8 mouse cellular contexts compared by ENCODE assay signal in genomic region chr11:69369215-69369989, GRCm38 (mm10). TPM values are rescaled to one million over a fixed set of nuclear protein-coding genes. Genes with fewer than 3 reads are reported as not detected.
DNase-seq lines count a peak whose midpoint lies in the region; ATAC-seq and TF ChIP-seq lines count a peak whose summit lies in the region.

TSS of gene Chd3 (minus strand) at chr11:69369406.

- H3K27me3 ChIP-seq in kidney, postnatal 0 days (ENCODE audit: insufficient read depth, low read length), result no peaks in the 10 kb centered on the region
- no peaks in the 10 kb centered on the region for H3K27me3 ChIP-seq in forebrain, embryonic 14.5 days (replicated peaks; ENCODE audit: control insufficient read depth, insufficient read depth, low read length)
- H3K27me3 ChIP-seq in lung, embryonic 16.5 days (ENCODE audit: control insufficient read depth, insufficient read depth, low read depth, low read length), result no peaks in the 10 kb centered on the region
- no peaks in the 10 kb centered on the region for H3K27me3 ChIP-seq in stomach, embryonic 15.5 days (replicated peaks)

- peaks cover 33% of the 10 kb centered on the region for H3K4me1 ChIP-seq in kidney, postnatal 0 days (replicated peaks; ENCODE audit: insufficient read depth, low read length)
- H3K4me1 ChIP-seq in forebrain, embryonic 14.5 days (ENCODE audit: control insufficient read depth, insufficient read depth, low read length), result peaks cover 41% of the 10 kb centered on the region
- peaks cover 45% of the 10 kb centered on the region for H3K4me1 ChIP-seq in lung, embryonic 16.5 days (replicated peaks; ENCODE audit: control insufficient read depth, insufficient read depth, low read length)
- H3K4me1 ChIP-seq in stomach, embryonic 15.5 days, result peaks cover 46% of the 10 kb centered on the region

- peak within 1 kb of the TSS; percentile 99 for H3K4me3 ChIP-seq in kidney, postnatal 0 days (replicated peaks; ENCODE audit: low read depth, low read length)
- peak within 1 kb of the TSS; percentile 97 for H3K4me3 ChIP-seq in forebrain, embryonic 14.5 days (ENCODE audit: low read depth, low read length)
- peak within 1 kb of the TSS; percentile 90 for H3K4me3 ChIP-seq in lung, embryonic 16.5 days (ENCODE audit: low read length)
- peak within 1 kb of the TSS; percentile 85 for H3K4me3 ChIP-seq in stomach, embryonic 15.5 days (replicated peaks)

- under 1% methylated on average over 17 of the region's 34 CpGs for WGBS in kidney, postnatal 0 days
- 2% methylated on average over 16 of the region's 34 CpGs for WGBS in forebrain, embryonic 14.5 days
- 1% methylated on average over 11 of the region's 34 CpGs for WGBS in lung, embryonic 16.5 days
- WGBS in stomach, embryonic 15.5 days, result 1% methylated on average over 19 of the region's 34 CpGs

- no peak for ATAC-seq in kidney, postnatal 0 days (replicated peaks; ENCODE audit: low FRiP score, low read depth)
- no peak for ATAC-seq in activated CD4-positive, CD25-positive, alpha-beta regulatory T cell, adult 4 months
- no peak for ATAC-seq in forebrain, embryonic 14.5 days
- ATAC-seq in inflammation-experienced regulatory T-cells, adult 6 months, result no peak
- no peak for ATAC-seq in lung, embryonic 16.5 days (ENCODE audit: low read depth)
- no peak for ATAC-seq in stomach, embryonic 15.5 days (ENCODE audit: insufficient read depth, low FRiP score, low read depth)

- no peak for TF ChIP-seq CTCF in kidney, postnatal 0 days (IDR thresholded peaks at IDR 0.05; ENCODE audit: low read depth)

- peak within 1 kb of the TSS; percentile 100 for H3K27ac ChIP-seq in kidney, postnatal 0 days
- peak within 1 kb of the TSS; percentile 100 for H3K27ac ChIP-seq in forebrain, embryonic 14.5 days (ENCODE audit: low read depth, low read length)
- peak within 1 kb of the TSS; percentile 100 for H3K27ac ChIP-seq in lung, embryonic 16.5 days (ENCODE audit: low read length)
- peak within 1 kb of the TSS; percentile 99 for H3K27ac ChIP-seq in stomach, embryonic 15.5 days

- H3K9me3 ChIP-seq in kidney, postnatal 0 days (replicated peaks; ENCODE audit: low read length), result no peaks in the 10 kb centered on the region
- no peaks in the 10 kb centered on the region for H3K9me3 ChIP-seq in forebrain, embryonic 14.5 days (replicated peaks; ENCODE audit: control insufficient read depth, low read length)
- H3K9me3 ChIP-seq in lung, embryonic 16.5 days (ENCODE audit: control insufficient read depth, low read length), result no peaks in the 10 kb centered on the region
- no peaks in the 10 kb centered on the region for H3K9me3 ChIP-seq in stomach, embryonic 15.5 days

- H3K9ac ChIP-seq in kidney, postnatal 0 days (ENCODE audit: low read depth, low read length), result peak within 1 kb of the TSS; percentile 100
- peak within 1 kb of the TSS; percentile 100 for H3K9ac ChIP-seq in forebrain, embryonic 14.5 days (ENCODE audit: low read length)
- H3K9ac ChIP-seq in lung, embryonic 16.5 days (ENCODE audit: low read length), result peak within 1 kb of the TSS; percentile 100
- peak within 1 kb of the TSS; percentile 99 for H3K9ac ChIP-seq in stomach, embryonic 15.5 days

- H3K36me3 ChIP-seq in kidney, postnatal 0 days (ENCODE audit: insufficient read depth, low read length), result peaks cover 9% of the 10 kb centered on the region; the same call in 1 of the 2 replicates
- H3K36me3 ChIP-seq in forebrain, embryonic 14.5 days (ENCODE audit: control insufficient read depth, insufficient read depth, low read length), result peaks cover 6% of the 10 kb centered on the region
- peaks cover 7% of the 10 kb centered on the region for H3K36me3 ChIP-seq in lung, embryonic 16.5 days (ENCODE audit: control insufficient read depth, insufficient read depth, low read length)
- H3K36me3 ChIP-seq in stomach, embryonic 15.5 days, result peaks cover 10% of the 10 kb centered on the region; the same call in 1 of the 2 replicates

- peak within 1 kb of the TSS; percentile 89 for H3K4me2 ChIP-seq in kidney, postnatal 0 days (ENCODE audit: low read length)
- peak within 1 kb of the TSS; percentile 96 for H3K4me2 ChIP-seq in forebrain, embryonic 14.5 days (ENCODE audit: low read length)
- H3K4me2 ChIP-seq in lung, embryonic 16.5 days (ENCODE audit: low read depth, low read length), result peak within 1 kb of the TSS; percentile 94
- H3K4me2 ChIP-seq in stomach, embryonic 15.5 days, result peak within 1 kb of the TSS; percentile 91

- DNase-seq in kidney, postnatal 0 days (ENCODE audit: low spot score), result peak; percentile 67
- no peak for DNase-seq in kidney, postnatal 36 days
- peak; percentile 42 for DNase-seq in forebrain, embryonic 14.5 days (ENCODE audit: low spot score)
- DNase-seq in adipocyte (ENCODE audit: low spot score), result no peak

RNA-seq across cellular contexts. Expression of gene Chd3, which starts in this region (rescaled TPM):
- polyA plus RNA-seq in kidney, postnatal 0 days (2015; fragmentation: Nextera tagmentation; extraction: Ambion mirVana), result 38.0 and 42.3 TPM in 2 replicates
- polyA plus RNA-seq in activated CD4-positive, CD25-positive, alpha-beta regulatory T cell, adult 4 months (2017; shearing (Covaris generic)), result 10 to 100 TPM; 58.7 to 62.7 TPM
- 70.3 and 77.3 TPM in 2 replicates for polyA plus RNA-seq in forebrain, embryonic 14.5 days (2014; fragmentation: Nextera tagmentation; extraction: Ambion mirVana)
- polyA plus RNA-seq in inflammation-experienced regulatory T-cells, adult 6 months (2017; shearing (Covaris generic)), result 10 to 100 TPM; 30.0 to 68.3 (median 60.9) TPM
- polyA plus RNA-seq in lung, embryonic 16.5 days (2015; fragmentation: Nextera tagmentation; extraction: Ambion mirVana), result 56.9 and 60.3 TPM in 2 replicates
- polyA plus RNA-seq in stomach, embryonic 15.5 days (2015; fragmentation: Nextera tagmentation; extraction: Ambion mirVana), result 53.4 and 54.0 TPM in 2 replicates

Comparison
In these comparisons a context has a peak if more than half of its experiments do, and no peak if none do; other contexts are left out.
1. DNase-seq: peak in kidney, postnatal 0 days (single experiment) and forebrain, embryonic 14.5 days (single experiment); none in kidney, postnatal 36 days (0 of 2) and adipocyte (single experiment).
2. Peak in every context shown above with its lines, with median percentiles within 50 percentile points of each other: H3K27ac ChIP-seq, H3K4me2 ChIP-seq, H3K4me3 ChIP-seq and H3K9ac ChIP-seq.